Mouse (Mus musculus): ENCODE measurements around the gene Nrgn. TPM values are rescaled to one million over a fixed set of nuclear protein-coding genes. Genes with fewer than 3 reads are reported as not detected.

Gene Nrgn
- polyA plus RNA-seq, 1 experiment from 2014 or later = 10.0 TPM

- Histone ChIP-seq H3K4me3 (no peak overlapping the region), H3K36me3 (no peaks in the 10 kb centered on the region), H3K9ac (no peak overlapping the region), H3K4me1 (replicated peaks) (peaks cover 14% of the 10 kb centered on the region), H3K4me2 (no peak overlapping the region), H3K27ac (replicated peaks) (no peak overlapping the region), H3K9me3 (no peaks in the 10 kb centered on the region), H3K27me3 (peaks cover 97% of the 10 kb centered on the region)
- WGBS = 69% methylated on average over 1 of the region's 1 CpGs
- ATAC-seq (ENCODE audit: low read depth) = no peak
Measured at GRCm38 (mm10) chr9:37550435-37550834, 2.3 kb downstream of the Nrgn start.

GRCm38 (mm10) chr9:37546889-37547288, 5.8 kb downstream of the Nrgn start:
- Histone ChIP-seq H3K36me3 (no peaks in the 10 kb centered on the region), H3K4me2 (no peak overlapping the region), H3K27ac (replicated peaks) (no peak overlapping the region), H3K4me3 (no peak overlapping the region), H3K9me3 (no peaks in the 10 kb centered on the region), H3K27me3 (peaks cover 97% of the 10 kb centered on the region), H3K9ac (no peak overlapping the region), H3K4me1 (replicated peaks) (peaks cover 22% of the 10 kb centered on the region)
- WGBS = 63% methylated on average over 1 of the region's 1 CpGs
- no peak for ATAC-seq (ENCODE audit: low read depth)

GRCm38 (mm10) chr9:37545847-37546452, 6.8 kb downstream of the Nrgn start:
- ATAC-seq (ENCODE audit: low read depth) = no peak
- Histone ChIP-seq H3K27me3 (peaks cover 90% of the 10 kb centered on the region), H3K36me3 (no peaks in the 10 kb centered on the region), H3K9ac (no peak overlapping the region), H3K27ac (replicated peaks) (no peak overlapping the region), H3K4me3 (no peak overlapping the region), H3K4me1 (replicated peaks) (peaks cover 19% of the 10 kb centered on the region), H3K9me3 (no peaks in the 10 kb centered on the region), H3K4me2 (peak overlapping the region; percentile 53)
- WGBS = 9% methylated on average over 27 of the region's 27 CpGs

- 5% methylated on average over 17 of the region's 17 CpGs for WGBS
- ATAC-seq (ENCODE audit: low read depth) = peak; percentile 56
Measured at GRCm38 (mm10) chr9:37545166-37545610, 7.5 kb downstream of the Nrgn start.

GRCm38 (mm10) chr9:37544447-37545165, 8.1 kb downstream of the Nrgn start:
- WGBS = 2% methylated on average over 29 of the region's 29 CpGs
- H3K4me2 ChIP-seq = peak overlapping the region; percentile 53
- peak overlapping the region; percentile 49 for H3K9ac ChIP-seq
- no peaks in the 10 kb centered on the region for H3K9me3 ChIP-seq
- peak; percentile 44 for ATAC-seq (ENCODE audit: low read depth)
- H3K36me3 ChIP-seq = no peaks in the 10 kb centered on the region
- H3K27ac ChIP-seq (replicated peaks) = no peak overlapping the region
- peak overlapping the region; percentile 33 for H3K4me3 ChIP-seq
- peaks cover 77% of the 10 kb centered on the region for H3K27me3 ChIP-seq
- H3K4me1 ChIP-seq (replicated peaks) = peaks cover 19% of the 10 kb centered on the region

More at GRCm38 (mm10) chr9:37545166-37545610, 7.5 kb downstream of the Nrgn start:
- peak overlapping the region; percentile 53 for H3K4me2 ChIP-seq
- H3K4me3 ChIP-seq = peak overlapping the region; percentile 33
- H3K27ac ChIP-seq (replicated peaks) = no peak overlapping the region
- peaks cover 19% of the 10 kb centered on the region for H3K4me1 ChIP-seq (replicated peaks)
- H3K27me3 ChIP-seq = peaks cover 82% of the 10 kb centered on the region
- no peaks in the 10 kb centered on the region for H3K36me3 ChIP-seq
- peak overlapping the region; percentile 49 for H3K9ac ChIP-seq
- no peaks in the 10 kb centered on the region for H3K9me3 ChIP-seq

GRCm38 (mm10) chr9:37543869-37544440, 8.7 kb downstream of the Nrgn start:
- Histone ChIP-seq H3K4me1 (replicated peaks) (peaks cover 19% of the 10 kb centered on the region), H3K27ac (replicated peaks) (no peak overlapping the region), H3K9me3 (no peaks in the 10 kb centered on the region), H3K36me3 (no peaks in the 10 kb centered on the region), H3K9ac (no peak overlapping the region), H3K27me3 (peaks cover 71% of the 10 kb centered on the region), H3K4me2 (peak overlapping the region; percentile 53), H3K4me3 (peak overlapping the region; percentile 33)
- 25% methylated on average over 12 of the region's 12 CpGs for WGBS
- no peak for ATAC-seq (ENCODE audit: low read depth)

GRCm38 (mm10) chr9:37541851-37542642, 10.7 kb downstream of the Nrgn start:
- Histone ChIP-seq H3K27ac (replicated peaks) (no peak overlapping the region), H3K4me3 (no peak overlapping the region), H3K9ac (no peak overlapping the region), H3K4me2 (no peak overlapping the region), H3K9me3 (no peaks in the 10 kb centered on the region), H3K4me1 (replicated peaks) (peaks cover 19% of the 10 kb centered on the region), H3K36me3 (no peaks in the 10 kb centered on the region), H3K27me3 (peaks cover 60% of the 10 kb centered on the region)
- 70% methylated on average over 7 of the region's 7 CpGs for WGBS
- ATAC-seq (ENCODE audit: low read depth) = no peak

GRCm38 (mm10) chr9:37540701-37541575, 11.8 kb downstream of the Nrgn start:
- Histone ChIP-seq H3K9ac (no peak overlapping the region), H3K27ac (replicated peaks) (no peak overlapping the region), H3K36me3 (no peaks in the 10 kb centered on the region), H3K27me3 (peaks cover 49% of the 10 kb centered on the region), H3K9me3 (no peaks in the 10 kb centered on the region), H3K4me2 (no peak overlapping the region), H3K4me1 (replicated peaks) (peaks cover 19% of the 10 kb centered on the region), H3K4me3 (no peak overlapping the region)
- 79% methylated on average over 6 of the region's 6 CpGs for WGBS
- ATAC-seq (ENCODE audit: low read depth) = no peak

GRCm38 (mm10) chr9:37540226-37540625, 12.5 kb downstream of the Nrgn start:
- no peaks in the 10 kb centered on the region for H3K9me3 ChIP-seq
- no peak overlapping the region for H3K27ac ChIP-seq (replicated peaks)
- H3K4me2 ChIP-seq = no peak overlapping the region
- no peak overlapping the region for H3K4me3 ChIP-seq
- peaks cover 41% of the 10 kb centered on the region for H3K27me3 ChIP-seq
- whole genome bisulfite sequencing = 86% methylated on average over 4 of the region's 4 CpGs
- H3K9ac ChIP-seq = no peak overlapping the region
- peaks cover 12% of the 10 kb centered on the region for H3K4me1 ChIP-seq (replicated peaks)
- no peak for ATAC-seq (ENCODE audit: low read depth)
- no peaks in the 10 kb centered on the region for H3K36me3 ChIP-seq

- Histone ChIP-seq H3K4me1 (replicated peaks) (peaks cover 4% of the 10 kb centered on the region), H3K9me3 (no peaks in the 10 kb centered on the region), H3K36me3 (0 out of 2 replicates have a peak, but pooled peaks cover 2% of the 10 kb centered on the region), H3K4me3 (no peak within 1 kb of the TSS), H3K27ac (replicated peaks) (no peak within 1 kb of the TSS), H3K4me2 (no peak within 1 kb of the TSS), H3K9ac (no peak within 1 kb of the TSS), H3K27me3 (peaks cover 36% of the 10 kb centered on the region)
- WGBS = 47% methylated on average over 23 of the region's 23 CpGs
- ATAC-seq (ENCODE audit: low read depth) = no peak
Measured at GRCm38 (mm10) chr9:37539170-37540025, 13.3 kb downstream of the Nrgn start, which contains the start of gene Vsig2. Gene Vsig2, plus strand, starts transcription at chr9:37539255.
